Mouse (Mus musculus) heart, postnatal 4 days (tissue): Measurements from ENCODE around the gene H2-T3. TPM values are rescaled to one million over a fixed set of nuclear protein-coding genes. Genes with fewer than 3 reads are reported as not detected.
"Not testable (repeated sequence)": the region's sequence is repeated elsewhere in the genome, so short reads cannot be mapped to it uniquely, and the experiment has no call there.

Experiments
- DNase-seq: peaks from one replicate; pipeline ENCODE4 v3.0.0; 2021
- total RNA-seq, 2 experiments: library from RNA; stranded (reverse); gene quantifications; 2 replicates each; pipeline ENCODE4 v1.2.3; 2021

H2-T3 gene
- total RNA-seq, 2 experiments from 2014 or later, result not detected

- peak; percentile 11 for DNase-seq
Observed at GRCm38 (mm10) chr17:36178938-36179337, 11.1 kb downstream of the H2-T3 start.

GRCm38 (mm10) chr17:36176132-36176531 lies 14.0 kb downstream of the H2-T3 start:
- not testable (repeated sequence) for DNase-seq

- no peak for DNase-seq
Observed at GRCm38 (mm10) chr17:36170287-36170814, 19.7 kb downstream of the H2-T3 start.

- DNase-seq, result no peak
Observed at GRCm38 (mm10) chr17:36169753-36170152, 20.3 kb downstream of the H2-T3 start.

- DNase-seq, result not testable (repeated sequence)
Observed at GRCm38 (mm10) chr17:36169094-36169493, 21.0 kb downstream of the H2-T3 start.

- no peak for DNase-seq
Observed at GRCm38 (mm10) chr17:36168039-36168652, 21.9 kb downstream of the H2-T3 start, which contains the start of gene Gm8909. Gm8909 (minus strand) TSS chr17:36168537.

- no peak for DNase-seq
Observed at GRCm38 (mm10) chr17:36167306-36168038, 22.6 kb downstream of the H2-T3 start.

GRCm38 (mm10) chr17:36166901-36167300 lies 23.2 kb downstream of the H2-T3 start:
- DNase-seq, result not testable (repeated sequence)

- no peak for DNase-seq
Observed at GRCm38 (mm10) chr17:36161129-36162051, 28.7 kb downstream of the H2-T3 start.

- DNase-seq, result not testable (repeated sequence)
Observed at GRCm38 (mm10) chr17:36158264-36158663, 31.8 kb downstream of the H2-T3 start.

- DNase-seq, result not testable (repeated sequence)
Observed at GRCm38 (mm10) chr17:36157782-36158181, 32.3 kb downstream of the H2-T3 start.

GRCm38 (mm10) chr17:36154271-36155149 lies 35.6 kb downstream of the H2-T3 start:
- DNase-seq, result no peak

- not testable (repeated sequence) for DNase-seq
Observed at GRCm38 (mm10) chr17:36151200-36151599, 38.9 kb downstream of the H2-T3 start.

GRCm38 (mm10) chr17:36148468-36148867 lies 41.6 kb downstream of the H2-T3 start:
- DNase-seq, result not testable (repeated sequence)

- not testable (repeated sequence) for DNase-seq
Observed at GRCm38 (mm10) chr17:36146937-36147336, 43.1 kb downstream of the H2-T3 start.

GRCm38 (mm10) chr17:36145861-36146156 lies 44.3 kb downstream of the H2-T3 start:
- not testable (repeated sequence) for DNase-seq

- DNase-seq, result no peak
Observed at GRCm38 (mm10) chr17:36145111-36145860, 44.8 kb downstream of the H2-T3 start.

- not testable (repeated sequence) for DNase-seq
Observed at GRCm38 (mm10) chr17:36136299-36136848, 53.7 kb downstream of the H2-T3 start.
